Mouse (Mus musculus): ENCODE data around the gene Kcnj1.

GRCm38 (mm10) chr9:32369388-32369787, 2.9 kb upstream of the Kcnj1 start:
- no peak for TF ChIP-seq GATA1 (IDR thresholded peaks at IDR 0.05; ENCODE audit: borderline replicate concordance, low read length)
- TF ChIP-seq FLI1 (IDR thresholded peaks at IDR 0.05; ENCODE audit: low read length), result no peak

All from megakaryocyte, embryonic 14.5 days (primary cell).